Mouse (Mus musculus) bone marrow macrophage, adult 2 months (primary cell): ENCODE measurements around the gene Klhl8.

Source experiments
- CTCF ChIP-seq: IDR thresholded peaks from 2 replicates; pipeline ENCODE4 v1.5.1; 2012; ENCODE audit warnings: low read depth, mild to moderate bottlenecking, low read length, moderate library complexity
- POLR2A ChIP-seq: IDR thresholded peaks from 2 replicates; pipeline ENCODE4 v1.6.1; 2012; ENCODE audit warnings: mild to moderate bottlenecking, low read depth, low read length, borderline replicate concordance

DNA sequence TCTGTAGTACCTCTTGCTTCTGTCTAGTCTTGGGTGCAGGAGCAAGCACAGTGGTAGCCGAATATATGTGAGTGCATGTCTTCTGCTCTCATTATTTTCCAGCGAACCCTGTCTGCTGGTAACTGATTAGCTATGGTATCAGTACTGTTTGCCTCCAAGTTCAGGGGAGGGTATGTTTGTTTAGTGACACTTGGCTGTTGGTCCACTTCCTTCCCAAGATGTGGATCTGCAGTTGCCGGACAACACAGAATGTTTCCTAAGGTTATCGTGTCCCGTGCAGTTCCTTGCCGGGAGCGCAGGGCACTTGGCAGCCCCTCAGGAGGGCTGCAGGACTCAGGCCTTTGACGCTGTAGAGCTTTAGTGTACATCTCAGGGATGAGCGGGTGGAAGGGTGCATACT lies 90.0 kb downstream of the Klhl8 start:
- TF ChIP-seq POLR2A (no peak), CTCF (no peak)
